ENCODE assay signal across 20 mouse cellular contexts in genomic region chr17:32534068-32534467, GRCm38 (mm10). TPM values are rescaled to one million over a fixed set of nuclear protein-coding genes. Genes with fewer than 3 reads are reported as not detected.
DNase-seq lines count a peak whose midpoint lies in the region; ATAC-seq and TF ChIP-seq lines count a peak whose summit lies in the region.
"Had no signal": no experiment of that assay in that cellular context is flagged by ENCODE, and none has a peak within 500 bp of the region (broad histone marks: within the 10 kb centered on the region; RNA-seq: fewer than 3 reads in every experiment).

No protein-coding gene starts in this region.

- no peak for TF ChIP-seq CTCF in heart, adult 2 months (IDR thresholded peaks at IDR 0.05)

- H3K4me3 ChIP-seq in heart, adult 2 months, result no peak overlapping the region
- H3K4me3 ChIP-seq: forebrain, embryonic 13.5 days; heart, embryonic 15.5 days; hindbrain, embryonic 13.5 days; midbrain, embryonic 13.5 days had no signal

- no peak for TF ChIP-seq POLR2A in heart, adult 2 months (IDR thresholded peaks at IDR 0.05; ENCODE audit: insufficient read depth, low read depth, low read length)

- no peaks in the 10 kb centered on the region for H3K27me3 ChIP-seq in heart, adult 2 months (ENCODE audit: control insufficient read depth, insufficient read depth, low read length)
- no peaks in the 10 kb centered on the region for H3K27me3 ChIP-seq in splenic B cell, adult 2 months (ENCODE audit: control insufficient read depth, insufficient read depth, low read length, poor library complexity, severe bottlenecking)
- H3K27me3 ChIP-seq: forebrain, embryonic 13.5 days; heart, embryonic 15.5 days; hindbrain, embryonic 13.5 days; midbrain, embryonic 13.5 days had no signal

- intact Hi-C loops in heart, adult 2 months (cut with DNase I), result loop anchor here (10.0 kb wide), 1 partner anchor 411 kb away; the partner anchor contains the start of gene Cyp4f13

- no peak overlapping the region for H3K27ac ChIP-seq in heart, adult 2 months
- H3K27ac ChIP-seq: forebrain, embryonic 13.5 days; heart, embryonic 15.5 days; hindbrain, embryonic 13.5 days; midbrain, embryonic 13.5 days had no signal

- DNase-seq in heart, adult 2 months, result peak in 1 of 2 experiments; percentile 22
- no peak for DNase-seq in heart, adult 9 months (ENCODE audit: low spot score in 2 of 2)
- DNase-seq in lung, postnatal 36 days, result peak; percentile 38
- DNase-seq in lung, postnatal 14 days, result no peak
- DNase-seq in splenic B cell, adult 2 months (ENCODE audit: low read depth, low spot score), result peak; percentile 34
- DNase-seq in cerebellum, postnatal 14 days, result no peak
- DNase-seq in urinary bladder, postnatal 10 days (ENCODE audit: low spot score), result no peak
- DNase-seq: adrenal gland, adult 2 months; cerebellum, adult 18-20 months; cerebellum, postnatal 36 days; heart, postnatal 36 days; kidney, adult 8-10 months; kidney, postnatal 14 days; right cerebral cortex, postnatal 14 days; spleen, adult 18-20 months had no signal

- WGBS in heart, adult 2 months, result 47% methylated on average over 6 of the region's 6 CpGs

- peaks cover 7% of the 10 kb centered on the region for H3K4me1 ChIP-seq in heart, adult 2 months (ENCODE audit: control insufficient read depth, insufficient read depth, low read length)

- ATAC-seq in granulocyte monocyte progenitor cell, adult 5-6 weeks (replicated peaks; ENCODE audit: poor library complexity, severe bottlenecking), result peak; percentile 83
- ATAC-seq: forebrain, embryonic 13.5 days; midbrain, embryonic 13.5 days had no signal

- H3K36me3 ChIP-seq in heart, adult 2 months (ENCODE audit: control insufficient read depth, insufficient read depth, low read length), result peaks cover 6% of the 10 kb centered on the region; the same call in 1 of the 2 replicates
- no peaks in the 10 kb centered on the region for H3K36me3 ChIP-seq in splenic B cell, adult 2 months (ENCODE audit: control insufficient read depth, insufficient read depth, low read length, poor library complexity, severe bottlenecking)
- H3K36me3 ChIP-seq: heart, embryonic 15.5 days; hindbrain, embryonic 13.5 days; midbrain, embryonic 13.5 days had no signal

- H3K79me2 ChIP-seq in heart, adult 2 months (replicated peaks; ENCODE audit: control insufficient read depth, insufficient read depth, low read length), result no peaks in the 10 kb centered on the region

- 0 out of 2 replicates have a peak, but pooled peaks have one; percentile 13 for TF ChIP-seq EP300 in heart, adult 2 months (IDR thresholded peaks at IDR 0.05; ENCODE audit: insufficient read depth, low read depth, low read length)

- H3K9ac ChIP-seq in heart, adult 2 months (ENCODE audit: low read depth, low read length), result no peak overlapping the region
- H3K9ac ChIP-seq: forebrain, embryonic 13.5 days; heart, embryonic 15.5 days; hindbrain, embryonic 13.5 days; midbrain, embryonic 13.5 days had no signal

RNA-seq across cellular contexts. Expression of gene Cyp4f16, which starts 2.3 kb away (rescaled TPM):
- 1 to 10 TPM; 4.5 to 4.7 TPM for total RNA-seq in heart, adult 2 months (2021)
- polyA plus RNA-seq in heart, adult 2 months (2012; rRNA removed), result 10.2 and 10.5 TPM in 2 replicates
- total RNA-seq in granulocyte monocyte progenitor cell, adult 5-6 weeks (2014; fragmentation: Nextera tagmentation), result 10.5 and 17.7 TPM in 2 replicates
- total RNA-seq in granulocyte monocyte progenitor cell, adult 5-6 weeks (2017), result 10.2 and 11.0 TPM in 2 replicates

RNA-seq across cellular contexts. Expression of gene Cyp4f17, which starts 28.2 kb away (rescaled TPM):
- 1 to 10 TPM; 4.5 to 5.4 TPM for total RNA-seq in heart, adult 2 months (2021)
- polyA plus RNA-seq in heart, adult 2 months (2012; rRNA removed), result 8.6 and 9.8 TPM in 2 replicates
- total RNA-seq in granulocyte monocyte progenitor cell, adult 5-6 weeks (2014; fragmentation: Nextera tagmentation), result 1.2 and 1.9 TPM in 2 replicates
- 0.13 and 0.31 TPM in 2 replicates for total RNA-seq in granulocyte monocyte progenitor cell, adult 5-6 weeks (2017)

Comparison
In these comparisons a context has a peak if more than half of its experiments do, and no peak if none do; other contexts are left out.
1. DNase-seq: peak in lung, postnatal 36 days (single experiment) and splenic B cell, adult 2 months (single experiment); none in heart, adult 9 months (0 of 2), lung, postnatal 14 days (single experiment), cerebellum, postnatal 14 days (0 of 2) and urinary bladder, postnatal 10 days (single experiment).